Mouse (Mus musculus) layer of hippocampus, postnatal 10 days (tissue): ENCODE data around the gene Vmn2r34. TPM values are rescaled to one million over a fixed set of nuclear protein-coding genes. Genes with fewer than 3 reads are reported as not detected.
"Not testable (repeated sequence)": the region's sequence is repeated elsewhere in the genome, so short reads cannot be mapped to it uniquely, and the experiment has no call there.

Experiments used
- DNase-seq, 2 experiments: peaks; one replicate each; pipeline ENCODE4 v3.0.0; 2021; ENCODE audit warnings: low spot score in 2 of 2
- long read RNA-seq: library from polyadenylated mRNA; stranded (forward); transcript quantifications from one replicate; pipeline ENCODE4 v2.0.0, GENCODE M21; 2023
- total RNA-seq, 2 experiments: library from RNA; stranded (reverse); gene quantifications; 2 replicates each; pipeline ENCODE4 v1.2.3; 2021

The Vmn2r34 gene
- total RNA-seq = not detected
- long read RNA-seq = 0 reads

GRCm38 (mm10) chr7:7689413-7689812 lies at the start of gene Vmn2r34:
Gene Vmn2r34, minus strand, starts transcription at chr7:7689513.
- not testable (repeated sequence) for DNase-seq

- not testable (repeated sequence) for DNase-seq
Measured at GRCm38 (mm10) chr7:7674032-7674431, 15.3 kb downstream of the Vmn2r34 start.

Other genes with a start within 250 kb of the Vmn2r34 start
- gene Vmn2r32, start 209.5 kb downstream of the Vmn2r34 start, total RNA-seq = not detected
- not detected for gene Vmn2r33, start 122.7 kb downstream of the Vmn2r34 start, total RNA-seq
- not detected for gene Vmn2r35, start 130.4 kb upstream of the Vmn2r34 start, total RNA-seq
- gene Vmn2r36, start 213.0 kb upstream of the Vmn2r34 start, total RNA-seq = not detected